Mouse (Mus musculus) thymus, postnatal 25 days (tissue): Measurements from ENCODE around the gene Cat.

Source experiments
- DNase-seq: peaks from one replicate; pipeline ENCODE4 v3.0.0; 2022

Cat gene

GRCm38 (mm10) chr2:103476657-103477056 lies 8.3 kb downstream of the Cat start:
- peak; percentile 30 for DNase-seq

GRCm38 (mm10) chr2:103476180-103476579 lies 8.8 kb downstream of the Cat start:
- no peak for DNase-seq

GRCm38 (mm10) chr2:103473362-103473761 lies 11.6 kb downstream of the Cat start:
- DNase-seq, result no peak

GRCm38 (mm10) chr2:103466984-103467588 lies 17.9 kb downstream of the Cat start:
- DNase-seq, result no peak

GRCm38 (mm10) chr2:103466272-103466671 lies 18.7 kb downstream of the Cat start:
- DNase-seq, result no peak

- DNase-seq, result no peak
Measured at GRCm38 (mm10) chr2:103465429-103465828, 19.5 kb downstream of the Cat start.

GRCm38 (mm10) chr2:103464524-103464923 lies 20.4 kb downstream of the Cat start:
- DNase-seq, result no peak

- DNase-seq, result no peak
Measured at GRCm38 (mm10) chr2:103462746-103463145, 22.2 kb downstream of the Cat start.

- no peak for DNase-seq
Measured at GRCm38 (mm10) chr2:103461743-103462142, 23.2 kb downstream of the Cat start.

GRCm38 (mm10) chr2:103461210-103461609 lies 23.8 kb downstream of the Cat start:
- DNase-seq, result no peak

- no peak for DNase-seq
Measured at GRCm38 (mm10) chr2:103459069-103459468, 25.9 kb downstream of the Cat start.

- no peak for DNase-seq
Measured at GRCm38 (mm10) chr2:103457628-103458027, 27.3 kb downstream of the Cat start.

- DNase-seq, result no peak
Measured at GRCm38 (mm10) chr2:103457048-103457447, 27.9 kb downstream of the Cat start.

GRCm38 (mm10) chr2:103456646-103457045 lies 28.3 kb downstream of the Cat start:
- DNase-seq, result peak; percentile 86

GRCm38 (mm10) chr2:103455748-103456147 lies 29.2 kb downstream of the Cat start:
- no peak for DNase-seq

GRCm38 (mm10) chr2:103452550-103452949 lies 32.4 kb downstream of the Cat start:
- no peak for DNase-seq

- DNase-seq, result no peak
Measured at GRCm38 (mm10) chr2:103450267-103450666, 34.7 kb downstream of the Cat start.

GRCm38 (mm10) chr2:103449813-103450212 lies 35.1 kb downstream of the Cat start:
- no peak for DNase-seq

- DNase-seq, result no peak
Measured at GRCm38 (mm10) chr2:103448947-103449560, 35.9 kb downstream of the Cat start.

GRCm38 (mm10) chr2:103446326-103446725 lies 38.6 kb downstream of the Cat start:
- DNase-seq, result no peak

GRCm38 (mm10) chr2:103445776-103446175 lies 39.2 kb downstream of the Cat start:
- DNase-seq, result peak; percentile 50

- peak; percentile 66 for DNase-seq
Measured at GRCm38 (mm10) chr2:103439710-103440109, 45.2 kb downstream of the Cat start.

GRCm38 (mm10) chr2:103439071-103439622 lies 45.8 kb downstream of the Cat start:
- DNase-seq, result no peak

- no peak for DNase-seq
Measured at GRCm38 (mm10) chr2:103436534-103436933, 48.4 kb downstream of the Cat start.

GRCm38 (mm10) chr2:103435110-103435509 lies 49.9 kb downstream of the Cat start:
- DNase-seq, result no peak
